1 mouse cellular context compared by ENCODE assay signal in the genomic region with DNA sequence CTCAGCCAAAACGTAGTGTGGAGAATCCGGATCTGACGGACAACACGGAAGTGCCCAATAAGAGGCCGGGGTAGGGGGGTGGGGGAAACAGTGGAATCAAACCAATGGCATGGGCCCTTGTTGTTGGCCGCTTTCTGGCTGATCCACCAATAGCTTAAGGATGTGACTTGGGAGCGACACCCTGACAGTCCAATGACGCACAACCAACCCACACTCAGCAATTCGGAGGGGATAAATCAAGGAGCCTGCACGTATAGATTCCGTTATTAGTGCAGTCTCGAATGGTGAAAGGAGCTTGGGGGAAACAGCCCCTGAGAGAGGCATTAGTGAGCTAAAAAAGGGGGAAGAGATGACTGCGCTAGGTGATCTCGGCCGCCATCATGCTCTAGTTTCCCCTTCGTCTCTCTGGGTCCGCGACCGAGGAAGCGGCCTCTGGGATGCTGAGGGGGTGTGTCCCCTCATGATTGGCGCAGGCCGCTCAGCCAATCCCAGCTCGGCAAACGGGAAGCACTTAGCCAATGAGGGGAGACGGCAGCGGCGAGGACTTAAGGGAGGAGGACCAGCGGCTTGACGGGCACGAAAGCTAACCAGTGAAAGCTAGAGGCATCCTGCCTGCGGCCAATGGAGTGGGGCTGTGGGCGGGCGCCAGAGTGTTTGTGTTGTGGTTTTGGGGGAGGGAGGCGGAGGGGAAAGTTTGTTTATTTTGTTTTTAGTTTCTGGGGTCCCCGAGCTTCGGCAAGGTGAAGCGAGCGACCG.
TF ChIP-seq lines count a peak whose summit lies in the region.

Tnrc6b (plus strand) TSS at position 706 of the 756 bp plus-strand sequence.

TF ChIP-seq in MEL, 35 proteins besides CTCF, POLR2A, EP300 and RAD21 (continued from another document):
- TF ChIP-seq CHD2 (IDR thresholded peaks at IDR 0.05; ENCODE audit: low read length), result peak; percentile 88
- TF ChIP-seq USF1 (IDR thresholded peaks at IDR 0.05; ENCODE audit: low read depth, low read length), result no peak
- TF ChIP-seq TCF12 (IDR thresholded peaks at IDR 0.05; ENCODE audit: low read depth, low read length), result peak; percentile 69; the same call in 1 of the 2 replicates
- TF ChIP-seq GATA1 (IDR thresholded peaks at IDR 0.05; ENCODE audit: low read depth, low read length), result 0 out of 2 replicates have a peak, but pooled peaks have one; percentile 6
